Mouse (Mus musculus) erythroblast, embryonic 14.5 days (primary cell): ENCODE results near the gene Cacna1a. TPM values are rescaled to one million over a fixed set of nuclear protein-coding genes. Genes with fewer than 3 reads are reported as not detected.

Source experiments
- H3K27me3 ChIP-seq: 2 replicates; pipeline ENCODE4 v1.6.1; 2012; ENCODE audit warnings: inconsistent platforms; ENCODE audit not compliant: control insufficient read depth
- H3K36me3 ChIP-seq: 2 replicates; pipeline ENCODE4 v1.6.1; 2012; ENCODE audit warnings: mild to moderate bottlenecking, inconsistent platforms; ENCODE audit not compliant: control insufficient read depth
- H3K4me1 ChIP-seq: 2 replicates; pipeline ENCODE4 v1.6.1; 2012; ENCODE audit warnings: inconsistent platforms; ENCODE audit not compliant: control insufficient read depth
- H3K4me3 ChIP-seq: replicated peaks from 2 replicates; pipeline ENCODE3; 2012; ENCODE audit warnings: moderate library complexity, mild to moderate bottlenecking, inconsistent platforms
- H3K9me3 ChIP-seq: 2 replicates; pipeline ENCODE4 v1.6.1; 2012; ENCODE audit warnings: low read length, inconsistent platforms, mixed read lengths; ENCODE audit not compliant: control insufficient read depth
- GATA1 ChIP-seq: IDR thresholded peaks from 2 replicates; pipeline ENCODE4 v1.6.1; 2012; ENCODE audit warnings: low read length, inconsistent platforms, mixed read lengths
- TAL1 ChIP-seq: IDR thresholded peaks from 3 replicates; pipeline ENCODE4 v1.6.1; 2012; ENCODE audit warnings: low read length, inconsistent platforms, mixed read lengths
- polyA plus RNA-seq: library from polyadenylated mRNA; stranded (reverse); fragments of >175 nt; gene quantifications from 2 replicates; pipeline ENCODE4 v1.2.3, GENCODE M21; 2012

Cacna1a gene
- polyA plus RNA-seq, 1 experiment: 0.88 TPM

GRCm38 (mm10) chr8:84426087-84426486, 37.8 kb downstream of the Cacna1a start:
- Histone ChIP-seq H3K4me3 (no peak overlapping the region), H3K9me3 (no peaks in the 10 kb centered on the region), H3K36me3 (no peaks in the 10 kb centered on the region), H3K4me1 (no peaks in the 10 kb centered on the region), H3K27me3 (no peaks in the 10 kb centered on the region)
- no peak for TF ChIP-seq GATA1
- TF ChIP-seq TAL1: no peak

- Histone ChIP-seq H3K27me3 (no peaks in the 10 kb centered on the region), H3K9me3 (no peaks in the 10 kb centered on the region), H3K4me3 (no peak overlapping the region), H3K4me1 (no peaks in the 10 kb centered on the region), H3K36me3 (no peaks in the 10 kb centered on the region)
- TF ChIP-seq TAL1 (no peak), GATA1 (no peak)
Observed at GRCm38 (mm10) chr8:84426582-84426981, 38.3 kb downstream of the Cacna1a start.

GRCm38 (mm10) chr8:84428034-84428433, 39.8 kb downstream of the Cacna1a start:
- Histone ChIP-seq H3K4me3 (no peak overlapping the region), H3K36me3 (no peaks in the 10 kb centered on the region), H3K9me3 (no peaks in the 10 kb centered on the region), H3K27me3 (no peaks in the 10 kb centered on the region), H3K4me1 (no peaks in the 10 kb centered on the region)
- no peak for TF ChIP-seq TAL1
- TF ChIP-seq GATA1: no peak

- Histone ChIP-seq H3K4me3 (no peak overlapping the region), H3K36me3 (no peaks in the 10 kb centered on the region), H3K9me3 (no peaks in the 10 kb centered on the region), H3K27me3 (no peaks in the 10 kb centered on the region), H3K4me1 (no peaks in the 10 kb centered on the region)
- TF ChIP-seq GATA1: no peak
- TF ChIP-seq TAL1: no peak
Observed at GRCm38 (mm10) chr8:84429014-84429413, 40.8 kb downstream of the Cacna1a start.

GRCm38 (mm10) chr8:84429492-84429891, 41.3 kb downstream of the Cacna1a start:
- H3K27me3 ChIP-seq: no peaks in the 10 kb centered on the region
- no peak for TF ChIP-seq GATA1
- TF ChIP-seq TAL1: no peak
- H3K9me3 ChIP-seq: no peaks in the 10 kb centered on the region
- H3K36me3 ChIP-seq: no peaks in the 10 kb centered on the region
- H3K4me1 ChIP-seq: no peaks in the 10 kb centered on the region
- no peak overlapping the region for H3K4me3 ChIP-seq

GRCm38 (mm10) chr8:84435370-84435769, 47.1 kb downstream of the Cacna1a start:
- no peaks in the 10 kb centered on the region for H3K36me3 ChIP-seq
- H3K4me3 ChIP-seq: no peak overlapping the region
- no peaks in the 10 kb centered on the region for H3K9me3 ChIP-seq
- no peak for TF ChIP-seq GATA1
- TF ChIP-seq TAL1: no peak
- H3K4me1 ChIP-seq: no peaks in the 10 kb centered on the region
- no peaks in the 10 kb centered on the region for H3K27me3 ChIP-seq

GRCm38 (mm10) chr8:84439813-84440212, 51.6 kb downstream of the Cacna1a start:
- TF ChIP-seq TAL1 (no peak), GATA1 (no peak)
- no peaks in the 10 kb centered on the region for H3K27me3 ChIP-seq
- H3K4me1 ChIP-seq: no peaks in the 10 kb centered on the region
- H3K4me3 ChIP-seq: no peak overlapping the region
- H3K9me3 ChIP-seq: no peaks in the 10 kb centered on the region
- no peaks in the 10 kb centered on the region for H3K36me3 ChIP-seq

GRCm38 (mm10) chr8:84442043-84442442, 53.8 kb downstream of the Cacna1a start:
- Histone ChIP-seq H3K4me1 (no peaks in the 10 kb centered on the region), H3K27me3 (no peaks in the 10 kb centered on the region), H3K9me3 (no peaks in the 10 kb centered on the region), H3K36me3 (no peaks in the 10 kb centered on the region), H3K4me3 (no peak overlapping the region)
- TF ChIP-seq TAL1 (no peak), GATA1 (no peak)

GRCm38 (mm10) chr8:84446571-84446991, 58.3 kb downstream of the Cacna1a start:
- no peak for TF ChIP-seq GATA1
- no peaks in the 10 kb centered on the region for H3K9me3 ChIP-seq
- no peak overlapping the region for H3K4me3 ChIP-seq
- no peaks in the 10 kb centered on the region for H3K36me3 ChIP-seq
- H3K4me1 ChIP-seq: no peaks in the 10 kb centered on the region
- H3K27me3 ChIP-seq: no peaks in the 10 kb centered on the region

- TF ChIP-seq GATA1 (no peak), TAL1 (no peak)
- Histone ChIP-seq H3K9me3 (no peaks in the 10 kb centered on the region), H3K27me3 (no peaks in the 10 kb centered on the region), H3K36me3 (no peaks in the 10 kb centered on the region), H3K4me3 (no peak overlapping the region), H3K4me1 (no peaks in the 10 kb centered on the region)
Observed at GRCm38 (mm10) chr8:84454532-84454931, 66.3 kb downstream of the Cacna1a start.
